Mouse (Mus musculus) embryonic fibroblast, embryonic 13.5 days (primary cell): ENCODE measurements at regions not wholly inside any gene's neighbourhood (a gene's known extent, or its start where the extent isn't known, plus 50 kb on each side); places are given as distances from the start of the nearest gene placed in this dataset.
"Not testable (repeated sequence)": the region's sequence is repeated elsewhere in the genome, so short reads cannot be mapped to it uniquely, and the experiment has no call there.

Experiments
- H3K27ac ChIP-seq: 2 replicates; pipeline ENCODE4 v1.5.1; 2012; ENCODE audit warnings: low read length, control low read depth, inconsistent platforms; ENCODE audit not compliant: insufficient read depth
- H3K4me1 ChIP-seq: 2 replicates; pipeline ENCODE4 v1.6.1; 2011; ENCODE audit warnings: low read length; ENCODE audit not compliant: control insufficient read depth, insufficient read depth
- H3K4me3 ChIP-seq: 2 replicates; pipeline ENCODE4 v1.5.1; 2011; ENCODE audit warnings: mild to moderate bottlenecking, control low read depth, low read length; ENCODE audit not compliant: insufficient read depth
- CTCF ChIP-seq: IDR thresholded peaks from 2 replicates; pipeline ENCODE4 v1.5.1; 2011; ENCODE audit warnings: mild to moderate bottlenecking, control low read depth, low read length, moderate library complexity, borderline replicate concordance; ENCODE audit not compliant: insufficient read depth
- POLR2A ChIP-seq: IDR thresholded peaks from 2 replicates; pipeline ENCODE4 v1.6.1; 2011; ENCODE audit warnings: low read depth, mild to moderate bottlenecking, control low read depth, low read length, moderate library complexity

GRCm38 (mm10) chr8:17934696-17935095 lies 1043.4 kb downstream of the Defb40 start:
- Histone ChIP-seq H3K27ac (no peak overlapping the region), H3K4me3 (no peak overlapping the region), H3K4me1 (no peaks in the 10 kb centered on the region)
- TF ChIP-seq CTCF, result no peak
- TF ChIP-seq POLR2A, result no peak

GRCm38 (mm10) chr8:17909316-17909715 lies 1068.7 kb downstream of the Defb40 start:
- TF ChIP-seq CTCF (no peak), POLR2A (no peak)
- no peaks in the 10 kb centered on the region for H3K4me1 ChIP-seq
- H3K4me3 ChIP-seq, result no peak overlapping the region
- no peak overlapping the region for H3K27ac ChIP-seq

DNA sequence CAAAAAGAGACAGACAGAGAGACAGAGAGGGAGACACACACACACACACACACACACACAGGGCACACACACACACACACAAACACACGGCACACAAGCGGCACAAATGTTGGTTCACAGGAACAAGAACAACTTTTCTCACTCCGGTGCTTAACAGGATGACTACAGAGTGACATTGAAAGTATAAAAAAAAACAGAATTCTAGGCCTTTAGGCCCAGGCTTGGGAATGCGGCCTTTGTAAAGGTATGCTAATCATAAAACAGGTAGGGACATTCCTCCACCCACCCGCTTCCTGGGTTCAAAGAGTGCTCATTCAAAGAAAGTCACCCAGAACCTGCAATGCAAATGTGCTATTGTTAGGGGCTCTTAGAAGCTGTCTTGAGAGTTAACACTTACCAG lies 1089.5 kb downstream of the Defb40 start:
- not testable (repeated sequence) for H3K27ac ChIP-seq, H3K4me1 ChIP-seq, H3K4me3 ChIP-seq

- TF ChIP-seq CTCF, result no peak
- TF ChIP-seq POLR2A, result no peak
- Histone ChIP-seq H3K4me3 (no peak overlapping the region), H3K4me1 (no peaks in the 10 kb centered on the region), H3K27ac (no peak overlapping the region)
Observed at GRCm38 (mm10) chr8:17863388-17863787, 1114.7 kb downstream of the Defb40 start.
